Mouse (Mus musculus) lung, adult 2 months (tissue): Measurements from ENCODE around the gene Nek2.

Source experiments
- CTCF ChIP-seq: fragments of 200-500 bp; IDR thresholded peaks from 2 replicates; pipeline ENCODE4 v1.5.1; 2011; ENCODE audit warnings: mild to moderate bottlenecking, low read length, control low read depth; ENCODE audit not compliant: insufficient read depth
- POLR2A ChIP-seq: fragments of 200-500 bp; IDR thresholded peaks from 2 replicates; pipeline ENCODE4 v1.6.1; 2011; ENCODE audit warnings: low read depth, mild to moderate bottlenecking, control low read depth, low read length, borderline replicate concordance; ENCODE audit errors: extremely low read depth

DNA sequence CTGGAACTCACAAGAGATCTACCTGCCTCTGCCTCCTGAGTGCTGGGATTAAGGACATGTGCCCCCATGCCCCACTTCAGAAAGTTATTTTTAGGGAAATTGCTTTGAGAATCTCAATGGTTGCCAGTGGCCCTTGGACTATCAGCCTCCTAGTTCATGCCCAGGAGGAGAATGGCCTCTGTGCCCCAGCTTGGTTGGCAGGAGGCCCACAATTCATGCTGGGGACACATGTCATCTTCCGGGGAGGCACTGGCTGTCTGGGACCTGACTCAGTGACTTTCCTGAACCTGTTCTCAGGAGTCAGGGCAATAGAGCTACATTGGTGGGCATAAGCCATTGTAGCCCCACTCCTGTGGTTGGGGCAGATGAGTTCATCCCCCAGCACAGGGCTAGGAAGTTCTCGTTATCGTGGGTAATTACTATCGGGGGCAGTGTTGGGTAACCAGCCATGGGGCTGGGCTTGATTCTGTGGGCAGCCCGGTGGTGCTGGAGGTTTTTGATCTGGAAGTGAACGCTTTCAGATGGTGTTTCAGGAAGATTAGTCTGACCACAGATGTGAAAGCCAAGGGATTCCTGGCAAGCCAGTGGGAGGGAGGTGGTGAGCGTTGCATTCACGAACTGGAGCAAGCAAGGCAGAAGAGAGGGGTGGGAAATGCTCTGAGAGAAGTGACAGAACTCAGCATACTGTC is 59.8 kb downstream of the Nek2 start:
- no peak for TF ChIP-seq CTCF
- TF ChIP-seq POLR2A = no peak
